Mouse (Mus musculus) kidney, postnatal 25 days (tissue): ENCODE data around the gene Ppp6r2.

Experiments used
- DNase-seq, 2 experiments: peaks; one replicate each; pipeline ENCODE4 v3.0.0; 2021; ENCODE audit warnings: mixed read lengths in 2 of 2

Ppp6r2 gene

GRCm38 (mm10) chr15:89182328-89182741 lies 29.0 kb upstream of the Ppp6r2 start:
- DNase-seq, result peak; percentile 51 to 71

- DNase-seq, result no peak
These were observed 28.5 kb upstream of the Ppp6r2 start for GRCm38 (mm10) chr15:89182842-89183241.

DNA sequence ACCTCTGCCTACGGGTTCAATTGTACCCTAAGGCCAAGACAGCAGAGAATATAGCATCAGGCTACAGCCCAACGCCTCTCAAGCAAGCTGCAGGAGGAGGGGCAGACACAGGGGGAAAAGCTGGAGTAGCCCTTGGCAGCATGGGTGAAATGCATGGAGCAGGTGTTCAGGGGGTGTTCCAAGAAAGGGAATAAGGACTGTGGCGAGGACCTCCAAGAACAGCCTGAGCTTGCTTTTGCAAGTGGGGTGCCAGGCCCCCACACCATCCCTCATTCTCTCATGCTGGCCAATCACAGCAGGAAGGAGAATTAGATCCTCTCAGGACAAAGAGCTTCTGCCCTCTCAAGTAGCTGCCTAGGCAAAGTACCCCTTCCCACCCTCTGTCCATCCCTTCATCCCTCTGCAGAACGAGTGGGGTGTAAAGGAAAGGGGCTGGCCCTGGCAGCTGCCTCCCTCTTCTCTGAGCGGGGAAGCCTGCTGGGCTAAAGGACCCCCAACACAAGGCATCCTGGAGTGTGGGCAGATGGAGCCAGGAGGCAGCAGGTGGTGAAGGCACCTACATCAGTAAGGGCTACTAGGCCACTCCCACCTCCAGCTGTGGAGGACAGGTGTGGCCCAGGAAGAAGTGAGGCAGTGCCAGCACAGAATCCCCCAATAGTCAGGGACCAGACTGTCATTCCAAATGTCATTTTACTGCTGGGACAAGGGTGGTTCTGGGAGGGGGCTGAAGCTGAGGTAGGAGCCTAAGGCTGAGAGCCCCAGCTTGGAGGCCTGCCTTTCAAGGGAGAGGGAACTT lies 27.0 kb upstream of the Ppp6r2 start:
- peak in 1 of 2 experiments; percentile 33 for DNase-seq

GRCm38 (mm10) chr15:89184937-89185227 lies 26.5 kb upstream of the Ppp6r2 start:
- DNase-seq, result peak in 1 of 2 experiments; percentile 33

- peak in 1 of 2 experiments; percentile 6 for DNase-seq
These were observed 16.1 kb upstream of the Ppp6r2 start for GRCm38 (mm10) chr15:89195261-89195681.

DNA sequence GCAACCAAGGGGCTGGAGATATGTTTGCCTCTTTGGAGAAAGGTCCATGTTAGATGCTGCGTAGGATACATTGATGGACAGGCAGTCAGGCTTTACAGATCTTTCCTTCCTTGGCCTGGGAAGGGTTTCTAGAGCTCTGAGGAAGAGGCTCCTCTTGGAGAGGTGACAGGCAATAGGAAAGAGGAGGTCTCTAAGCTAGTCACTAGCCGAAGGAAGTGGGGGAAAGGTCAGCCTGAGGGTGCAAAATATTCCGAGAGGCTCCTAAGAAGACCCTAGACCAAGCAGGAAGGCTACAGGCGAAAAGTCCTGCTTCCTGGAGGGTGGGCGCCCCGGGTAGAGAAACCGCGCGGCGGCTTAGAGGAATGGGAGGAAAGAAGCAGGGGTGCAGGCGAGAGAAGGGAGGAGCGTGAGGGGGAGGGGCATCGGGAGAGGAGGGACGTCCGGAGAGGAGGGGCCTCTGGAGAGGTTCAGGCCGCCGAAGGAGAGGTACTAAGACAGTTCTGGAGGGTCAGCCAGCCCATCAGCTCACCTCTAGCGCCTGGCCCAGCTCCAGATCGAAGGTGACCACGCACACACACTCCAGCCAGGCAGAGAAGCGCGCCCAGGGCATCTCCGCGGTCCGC lies 15.6 kb upstream of the Ppp6r2 start:
- peak; percentile 97 for DNase-seq

GRCm38 (mm10) chr15:89196313-89196706 lies 15.0 kb upstream of the Ppp6r2 start, which contains the start of gene Dennd6b:
Gene Dennd6b (minus strand): TSS chr15:89196496.
- peak; percentile 97 to 98 for DNase-seq

- DNase-seq, result no peak
These were observed 14.3 kb upstream of the Ppp6r2 start for GRCm38 (mm10) chr15:89197056-89197455.

GRCm38 (mm10) chr15:89207457-89207856 lies 3.9 kb upstream of the Ppp6r2 start:
- no peak for DNase-seq

DNA sequence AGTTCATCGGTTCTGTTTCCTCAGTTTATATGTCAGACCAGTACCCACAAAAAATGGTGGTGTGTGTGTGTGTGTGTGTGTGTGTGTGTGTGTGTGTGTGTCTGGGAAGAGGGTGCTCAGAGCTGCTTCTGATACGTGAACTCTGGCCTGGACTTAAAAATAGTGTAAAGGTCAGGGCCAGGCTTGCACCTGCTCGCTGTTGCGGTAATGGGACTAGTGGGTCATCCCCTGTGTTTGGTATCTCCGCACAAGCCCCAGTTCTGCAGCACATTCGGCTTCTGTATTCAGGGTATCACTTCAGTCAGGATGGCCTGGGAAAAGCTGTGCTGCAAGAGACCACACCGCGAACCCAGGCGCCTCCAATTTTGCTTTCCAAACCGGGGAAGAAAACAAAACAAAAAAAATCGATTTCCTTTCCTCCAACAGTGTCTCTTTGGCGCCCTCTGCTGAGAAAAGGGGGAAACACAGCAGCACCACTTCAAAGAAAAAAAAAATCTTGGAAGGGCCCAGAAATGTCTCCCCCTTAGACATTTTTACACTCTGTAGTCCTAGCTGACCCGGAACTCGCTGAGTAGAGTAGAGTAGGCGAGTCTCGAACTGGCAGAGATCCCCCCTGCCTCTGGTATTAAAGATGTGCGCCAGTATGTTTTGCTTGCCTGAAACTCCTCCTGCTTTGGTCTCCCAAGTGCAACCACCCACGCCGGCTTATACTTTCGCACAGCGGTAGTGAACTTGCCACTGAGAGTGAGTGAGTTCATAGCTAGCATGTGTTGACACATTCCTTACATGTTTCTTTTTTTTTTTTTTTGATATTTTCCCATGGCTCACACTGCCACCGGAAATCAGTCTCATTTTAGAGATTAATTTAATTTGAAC lies 1.2 kb upstream of the Ppp6r2 start:
- peak; percentile 88 to 95 for DNase-seq

- peak; percentile 26 to 64 for DNase-seq
These were observed 536 bp downstream of the Ppp6r2 start for GRCm38 (mm10) chr15:89211716-89212461.

DNA sequence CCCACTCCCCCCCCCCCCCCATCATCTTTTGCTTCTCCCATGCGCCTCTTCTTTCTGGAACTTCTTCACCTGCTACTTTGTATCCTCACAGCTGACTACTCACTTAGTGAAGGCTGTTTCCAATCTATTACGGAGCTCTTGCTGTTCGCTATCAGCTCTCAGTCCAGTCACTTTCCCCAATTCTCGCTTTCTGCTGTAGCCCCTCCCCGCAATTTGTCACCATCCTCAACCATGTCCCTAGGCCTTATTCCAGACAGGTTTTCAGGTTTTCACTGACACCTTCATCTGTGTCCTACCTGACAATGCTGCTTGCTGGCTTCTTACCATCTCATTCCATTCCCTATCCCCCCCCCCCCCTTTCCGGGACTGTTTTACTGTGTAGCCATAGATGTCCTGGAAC lies 1.1 kb downstream of the Ppp6r2 start:
- DNase-seq, result no peak

- no peak for DNase-seq
These were observed 2.2 kb downstream of the Ppp6r2 start for GRCm38 (mm10) chr15:89213517-89213916.

DNA sequence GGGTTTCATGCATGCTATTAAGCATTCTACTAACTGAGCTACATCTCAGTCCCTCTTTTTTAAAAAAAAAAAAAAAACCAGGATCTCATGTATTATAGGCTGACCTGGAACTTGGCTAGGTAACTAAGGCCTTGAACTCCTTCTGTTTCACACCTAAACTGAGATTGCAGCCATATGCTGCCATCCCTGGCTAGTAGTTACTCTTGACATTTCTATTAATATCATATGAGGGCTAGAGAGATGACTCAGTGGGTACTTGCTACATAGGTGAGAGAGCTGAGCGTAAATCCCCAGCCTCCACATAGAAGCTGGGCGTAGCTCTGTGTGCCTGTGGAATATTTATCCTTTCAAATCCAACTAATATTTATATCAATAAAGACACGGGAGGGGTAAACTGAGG lies 3.6 kb downstream of the Ppp6r2 start:
- no peak for DNase-seq

DNA sequence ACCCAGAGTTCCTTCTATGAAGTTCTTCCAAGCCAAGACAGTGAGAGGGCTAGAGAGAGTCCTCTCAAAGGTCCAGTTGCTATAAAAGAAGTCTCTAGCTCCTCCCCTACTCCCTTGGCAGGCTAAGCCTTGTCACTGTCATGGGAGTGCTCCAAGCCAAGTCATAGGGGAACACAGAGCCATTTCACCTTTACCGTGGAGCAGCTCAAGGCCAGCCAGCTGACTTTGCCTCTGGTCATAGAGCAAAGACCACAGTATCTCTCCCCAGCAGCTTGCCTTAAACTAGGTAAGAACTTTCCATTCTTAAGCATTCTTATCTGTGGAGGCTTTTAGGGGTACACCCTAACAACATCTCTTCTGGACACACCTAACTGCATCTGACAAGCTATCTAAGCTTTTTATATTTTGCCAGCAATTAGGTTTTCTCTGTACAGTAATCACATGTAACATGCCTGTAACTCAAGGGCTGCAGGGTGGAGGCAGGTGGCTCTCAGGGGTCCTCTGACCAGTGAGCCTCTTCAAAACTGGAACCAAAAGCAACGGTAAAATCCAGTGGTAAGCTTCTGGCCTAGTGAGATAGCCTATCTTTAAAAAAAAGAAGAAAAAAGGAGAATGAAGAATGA lies 4.4 kb downstream of the Ppp6r2 start:
- peak; percentile 6 to 43 for DNase-seq

GRCm38 (mm10) chr15:89233586-89233985 lies 22.2 kb downstream of the Ppp6r2 start:
- peak; percentile 36 to 48 for DNase-seq

GRCm38 (mm10) chr15:89234052-89234451 lies 22.7 kb downstream of the Ppp6r2 start:
- DNase-seq, result no peak

- DNase-seq, result no peak
These were observed 28.5 kb downstream of the Ppp6r2 start for GRCm38 (mm10) chr15:89239751-89240392.

DNA sequence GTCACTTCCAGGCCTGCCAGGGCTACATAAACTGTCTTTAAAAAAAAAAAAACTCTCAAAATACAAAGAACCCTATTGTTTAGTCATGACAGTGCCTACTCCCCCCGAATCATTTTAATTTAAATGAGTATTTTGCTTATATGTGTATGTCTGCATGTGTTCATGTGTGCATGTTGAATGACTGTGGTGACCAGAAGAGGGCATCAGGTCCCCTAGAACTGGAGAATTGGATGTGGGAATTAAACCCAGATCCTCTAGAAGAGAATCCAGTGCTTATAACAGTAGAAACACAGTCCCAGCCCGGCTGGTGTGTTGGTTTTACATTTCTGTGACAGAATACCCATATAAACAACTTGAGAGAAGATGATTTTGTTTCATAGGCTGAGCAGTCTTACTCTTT lies 29.7 kb downstream of the Ppp6r2 start:
- peak in 1 of 2 experiments; percentile 13 for DNase-seq

- no peak for DNase-seq
These were observed 37.7 kb downstream of the Ppp6r2 start for GRCm38 (mm10) chr15:89249063-89249462.

DNA sequence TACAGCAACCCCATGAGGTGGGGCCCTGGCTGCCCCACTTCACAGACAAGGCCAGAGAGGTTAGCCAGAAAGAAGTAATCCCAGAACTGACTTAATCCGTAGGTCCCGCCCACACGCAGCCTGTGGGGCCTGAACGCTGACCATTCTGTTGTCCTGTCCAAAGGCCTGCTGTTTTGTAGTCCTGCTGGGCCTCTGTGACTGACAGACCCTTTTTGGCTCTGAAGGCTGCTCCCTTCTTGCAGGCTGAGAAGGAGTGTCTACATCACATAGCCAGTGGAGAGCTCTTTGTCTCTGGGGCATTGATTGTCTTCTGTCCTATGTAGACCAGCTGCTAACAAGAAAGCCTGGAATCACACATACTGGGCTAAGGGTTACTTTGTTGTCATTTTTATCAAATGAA lies 44.0 kb downstream of the Ppp6r2 start:
- DNase-seq, result peak in 1 of 2 experiments; percentile 27

GRCm38 (mm10) chr15:89258997-89259396 lies 47.6 kb downstream of the Ppp6r2 start:
- DNase-seq, result peak in 1 of 2 experiments; percentile 27
